Mouse (Mus musculus) MEL (cell line): Measurements from ENCODE around the gene Ephb2.

Experiments
- CTCF ChIP-seq, 3 experiments: IDR thresholded peaks in 2 of 3; conservative IDR thresholded peaks in 1 of 3; 2 replicates each; pipeline ENCODE4 v1.5.1; 2011 to 2012; ENCODE audit warnings: low read length in 3 of 3, low read depth in 2 of 3, mild to moderate bottlenecking in 2 of 3, improper control_type of control experiment in 1 of 3, inconsistent platforms in 1 of 3, mixed read lengths in 1 of 3, moderate library complexity in 1 of 3; ENCODE audit not compliant: control insufficient read depth in 1 of 3, insufficient read depth in 1 of 3, poor library complexity in 1 of 3, severe bottlenecking in 1 of 3
- EP300 ChIP-seq, 2 experiments: IDR thresholded peaks; 2 replicates each; pipeline ENCODE4 v1.6.1; 2011; ENCODE audit warnings: improper control_type of control experiment in 2 of 2, low read length in 2 of 2, low read depth in 1 of 2, mild to moderate bottlenecking in 1 of 2
- GABPA ChIP-seq: IDR thresholded peaks from 2 replicates; pipeline ENCODE4 v1.6.1; 2012; ENCODE audit warnings: low read depth, mild to moderate bottlenecking, inconsistent platforms, low read length, improper control_type of control experiment, moderate library complexity
- GATA1 ChIP-seq: IDR thresholded peaks from 2 replicates; pipeline ENCODE4 v1.6.1; 2011; ENCODE audit warnings: low read depth, low read length, improper control_type of control experiment
- KAT2A ChIP-seq: conservative IDR thresholded peaks from 2 replicates; pipeline ENCODE4 v1.6.1; 2012; ENCODE audit warnings: low read depth, low read length, improper control_type of control experiment, inconsistent platforms
- MAX ChIP-seq: IDR thresholded peaks from 2 replicates; pipeline ENCODE4 v1.6.1; 2011; ENCODE audit warnings: low read length, improper control_type of control experiment
- MAZ ChIP-seq: IDR thresholded peaks from 2 replicates; pipeline ENCODE4 v1.6.1; 2012; ENCODE audit warnings: low read depth, mild to moderate bottlenecking, inconsistent platforms, low read length, improper control_type of control experiment
- MXI1 ChIP-seq: IDR thresholded peaks from 2 replicates; pipeline ENCODE4 v1.6.1; 2011; ENCODE audit warnings: mild to moderate bottlenecking, low read depth, low read length, improper control_type of control experiment
- POLR2A ChIP-seq, 2 experiments: IDR thresholded peaks; 2 replicates each; pipeline ENCODE4 v1.6.1; 2011 to 2012; ENCODE audit warnings: low read length in 2 of 2, mild to moderate bottlenecking in 2 of 2, control low read depth in 1 of 2, improper control_type of control experiment in 1 of 2, low read depth in 1 of 2, moderate library complexity in 1 of 2; ENCODE audit not compliant: control insufficient read depth in 1 of 2, insufficient read depth in 1 of 2, poor library complexity in 1 of 2
- TBP ChIP-seq: IDR thresholded peaks from 2 replicates; pipeline ENCODE4 v1.8.0; 2011; ENCODE audit warnings: low read depth, low read length, improper control_type of control experiment
- ZC3H11A ChIP-seq: IDR thresholded peaks from 2 replicates; pipeline ENCODE4 v1.6.1; 2012; ENCODE audit warnings: low read depth, mild to moderate bottlenecking, inconsistent platforms, low read length, improper control_type of control experiment

- TF ChIP-seq TBP (no peak), MAZ (no peak), ZC3H11A (no peak), MAX (no peak), POLR2A (IDR thresholded peaks at IDR 0.05; ENCODE audit: control insufficient read depth in 1 of 2, insufficient read depth in 1 of 2, low read depth in 1 of 2, low read length in 2 of 2, poor library complexity in 1 of 2) (no peak), MXI1 (no peak), GATA1 (no peak), EP300 (IDR thresholded peaks at IDR 0.05; ENCODE audit: low read depth in 1 of 2, low read length in 2 of 2) (no peak), CTCF (IDR thresholded peaks at IDR 0.05 in 2 of 3, conservative IDR thresholded peaks at IDR 0.05 in 1 of 3; ENCODE audit: control insufficient read depth in 1 of 3, insufficient read depth in 1 of 3, low read depth in 2 of 3, low read length in 3 of 3, poor library complexity in 1 of 3, severe bottlenecking in 1 of 3) (no peak), GABPA (no peak), KAT2A (no peak)
Observed at GRCm38 (mm10) chr4:136713889-136714288, 121.9 kb downstream of the Ephb2 start.
